Mouse (Mus musculus): ENCODE measurements around the gene Celsr1. TPM values are rescaled to one million over a fixed set of nuclear protein-coding genes. Genes with fewer than 3 reads are reported as not detected.
"Not testable (repeated sequence)": the region's sequence is repeated elsewhere in the genome, so short reads cannot be mapped to it uniquely, and the experiment has no call there.

The Celsr1 gene
- polyA plus RNA-seq, 1 experiment from 2014 or later: 2.2 TPM

- DNase-seq (ENCODE audit: low spot score): no peak
- no peak overlapping the region for H3K4me2 ChIP-seq (ENCODE audit: low read length)
- no peaks in the 10 kb centered on the region for H3K4me1 ChIP-seq (replicated peaks; ENCODE audit: control insufficient read depth, insufficient read depth, low read length)
- no peak overlapping the region for H3K4me3 ChIP-seq (ENCODE audit: low read depth, low read length)
- peaks cover 73% of the 10 kb centered on the region for H3K36me3 ChIP-seq (ENCODE audit: control insufficient read depth, insufficient read depth, low read length)
- WGBS: 88% methylated on average over 10 of the region's 10 CpGs
- H3K9ac ChIP-seq (ENCODE audit: low read length): no peak overlapping the region
- H3K9me3 ChIP-seq (ENCODE audit: control insufficient read depth, low read length): no peaks in the 10 kb centered on the region
- no peaks in the 10 kb centered on the region for H3K27me3 ChIP-seq (replicated peaks; ENCODE audit: control insufficient read depth, insufficient read depth, low read length)
- ATAC-seq (replicated peaks; ENCODE audit: low FRiP score, low TSS enrichment, low read depth): no peak
- H3K27ac ChIP-seq (ENCODE audit: low read depth): no peak overlapping the region
These were observed 141.6 kb downstream of the Celsr1 start for GRCm38 (mm10) chr15:85891971-85892370.

GRCm38 (mm10) chr15:85889235-85889634 lies 144.3 kb downstream of the Celsr1 start:
- H3K36me3 ChIP-seq (ENCODE audit: control insufficient read depth, insufficient read depth, low read length): peaks cover 71% of the 10 kb centered on the region
- no peak overlapping the region for H3K4me3 ChIP-seq (ENCODE audit: low read depth, low read length)
- WGBS: 89% methylated on average over 4 of the region's 4 CpGs
- no peaks in the 10 kb centered on the region for H3K4me1 ChIP-seq (replicated peaks; ENCODE audit: control insufficient read depth, insufficient read depth, low read length)
- no peaks in the 10 kb centered on the region for H3K9me3 ChIP-seq (ENCODE audit: control insufficient read depth, low read length)
- no peaks in the 10 kb centered on the region for H3K27me3 ChIP-seq (replicated peaks; ENCODE audit: control insufficient read depth, insufficient read depth, low read length)
- H3K4me2 ChIP-seq (ENCODE audit: low read length): no peak overlapping the region
- no peak overlapping the region for H3K27ac ChIP-seq (ENCODE audit: low read depth)
- DNase-seq (ENCODE audit: low spot score) (no peak), ATAC-seq (replicated peaks; ENCODE audit: low FRiP score, low TSS enrichment, low read depth) (no peak)
- no peak overlapping the region for H3K9ac ChIP-seq (ENCODE audit: low read length)

- ATAC-seq (replicated peaks; ENCODE audit: low FRiP score, low TSS enrichment, low read depth): no peak
- H3K36me3 ChIP-seq (ENCODE audit: control insufficient read depth, insufficient read depth, low read length): peaks cover 47% of the 10 kb centered on the region
- H3K4me2 ChIP-seq (ENCODE audit: low read length): no peak overlapping the region
- WGBS: 82% methylated on average over 5 of the region's 5 CpGs
- DNase-seq (ENCODE audit: low spot score): no peak
- no peak overlapping the region for H3K9ac ChIP-seq (ENCODE audit: low read length)
- H3K27ac ChIP-seq (ENCODE audit: low read depth): no peak overlapping the region
- H3K27me3 ChIP-seq (replicated peaks; ENCODE audit: control insufficient read depth, insufficient read depth, low read length): no peaks in the 10 kb centered on the region
- H3K4me3 ChIP-seq (ENCODE audit: low read depth, low read length): no peak overlapping the region
- no peaks in the 10 kb centered on the region; the same call in 1 of the 2 replicates for H3K4me1 ChIP-seq (replicated peaks; ENCODE audit: control insufficient read depth, insufficient read depth, low read length)
- H3K9me3 ChIP-seq (ENCODE audit: control insufficient read depth, low read length): no peaks in the 10 kb centered on the region
These were observed 148.0 kb downstream of the Celsr1 start for GRCm38 (mm10) chr15:85885606-85886005.

- DNase-seq (ENCODE audit: low spot score): no peak
- H3K27me3 ChIP-seq (replicated peaks; ENCODE audit: control insufficient read depth, insufficient read depth, low read length): no peaks in the 10 kb centered on the region
- H3K4me3 ChIP-seq (ENCODE audit: low read depth, low read length): peak overlapping the region; percentile 58
- 1% methylated on average over 18 of the region's 18 CpGs for WGBS
- H3K9me3 ChIP-seq (ENCODE audit: control insufficient read depth, low read length): no peaks in the 10 kb centered on the region
- peak overlapping the region; percentile 75 for H3K4me2 ChIP-seq (ENCODE audit: low read length)
- peak overlapping the region; percentile 72 for H3K27ac ChIP-seq (ENCODE audit: low read depth)
- peaks cover 37% of the 10 kb centered on the region for H3K36me3 ChIP-seq (ENCODE audit: control insufficient read depth, insufficient read depth, low read length)
- H3K9ac ChIP-seq (ENCODE audit: low read length): peak overlapping the region; percentile 87
- ATAC-seq (replicated peaks; ENCODE audit: low FRiP score, low TSS enrichment, low read depth): peak; percentile 45
- H3K4me1 ChIP-seq (replicated peaks; ENCODE audit: control insufficient read depth, insufficient read depth, low read length): peaks cover 6% of the 10 kb centered on the region
These were observed 154.1 kb downstream of the Celsr1 start for GRCm38 (mm10) chr15:85879498-85879895.

- Histone ChIP-seq H3K4me3 (ENCODE audit: low read depth, low read length) (peak within 1 kb of the TSS; percentile 58), H3K9ac (ENCODE audit: low read length) (peak within 1 kb of the TSS; percentile 87), H3K4me1 (replicated peaks; ENCODE audit: control insufficient read depth, insufficient read depth, low read length) (peaks cover 6% of the 10 kb centered on the region), H3K27ac (ENCODE audit: low read depth) (peak within 1 kb of the TSS; percentile 72), H3K9me3 (ENCODE audit: control insufficient read depth, low read length) (no peaks in the 10 kb centered on the region), H3K36me3 (ENCODE audit: control insufficient read depth, insufficient read depth, low read length) (peaks cover 39% of the 10 kb centered on the region), H3K27me3 (replicated peaks; ENCODE audit: control insufficient read depth, insufficient read depth, low read length) (no peaks in the 10 kb centered on the region), H3K4me2 (ENCODE audit: low read length) (peak within 1 kb of the TSS; percentile 75)
- 2% methylated on average over 50 of the region's 50 CpGs for WGBS
- DNase-seq (ENCODE audit: low spot score): peak; percentile 96
- peak; percentile 93 for ATAC-seq (replicated peaks; ENCODE audit: low FRiP score, low TSS enrichment, low read depth)
These were observed 154.6 kb downstream of the Celsr1 start, which contains the start of gene Trmu for GRCm38 (mm10) chr15:85878848-85879497. TSS of gene Trmu (plus strand) at chr15:85879312.

- Histone ChIP-seq H3K27me3 (replicated peaks; ENCODE audit: control insufficient read depth, insufficient read depth, low read length) (no peaks in the 10 kb centered on the region), H3K4me1 (replicated peaks; ENCODE audit: control insufficient read depth, insufficient read depth, low read length) (peaks cover 6% of the 10 kb centered on the region), H3K27ac (ENCODE audit: low read depth) (no peak overlapping the region), H3K9ac (ENCODE audit: low read length) (no peak overlapping the region), H3K4me3 (ENCODE audit: low read depth, low read length) (no peak overlapping the region), H3K4me2 (ENCODE audit: low read length) (no peak overlapping the region), H3K9me3 (ENCODE audit: control insufficient read depth, low read length) (no peaks in the 10 kb centered on the region), H3K36me3 (ENCODE audit: control insufficient read depth, insufficient read depth, low read length) (peaks cover 43% of the 10 kb centered on the region)
- 96% methylated on average over 7 of the region's 7 CpGs for WGBS
- ATAC-seq (replicated peaks; ENCODE audit: low FRiP score, low TSS enrichment, low read depth) (no peak), DNase-seq (ENCODE audit: low spot score) (no peak)
These were observed 156.2 kb downstream of the Celsr1 start for GRCm38 (mm10) chr15:85877336-85877735.

GRCm38 (mm10) chr15:85867696-85868095 lies 165.9 kb downstream of the Celsr1 start:
- H3K27ac ChIP-seq (ENCODE audit: low read depth): no peak overlapping the region
- no peaks in the 10 kb centered on the region for H3K4me1 ChIP-seq (replicated peaks; ENCODE audit: control insufficient read depth, insufficient read depth, low read length)
- no peak overlapping the region for H3K4me2 ChIP-seq (ENCODE audit: low read length)
- WGBS: 45% methylated on average over 6 of the region's 6 CpGs
- no peaks in the 10 kb centered on the region for H3K9me3 ChIP-seq (ENCODE audit: control insufficient read depth, low read length)
- H3K4me3 ChIP-seq (ENCODE audit: low read depth, low read length): no peak overlapping the region
- H3K9ac ChIP-seq (ENCODE audit: low read length): no peak overlapping the region
- no peaks in the 10 kb centered on the region for H3K27me3 ChIP-seq (replicated peaks; ENCODE audit: control insufficient read depth, insufficient read depth, low read length)
- peaks cover 86% of the 10 kb centered on the region for H3K36me3 ChIP-seq (ENCODE audit: control insufficient read depth, insufficient read depth, low read length)
- peak; percentile 79 for DNase-seq (ENCODE audit: low spot score)
- ATAC-seq (replicated peaks; ENCODE audit: low FRiP score, low TSS enrichment, low read depth): 0 out of 2 replicates have a peak, but pooled peaks have one; percentile 21

GRCm38 (mm10) chr15:85865913-85866312 lies 167.7 kb downstream of the Celsr1 start:
- H3K9ac ChIP-seq (ENCODE audit: low read length); H3K27me3 ChIP-seq (replicated peaks; ENCODE audit: control insufficient read depth, insufficient read depth, low read length); H3K4me2 ChIP-seq (ENCODE audit: low read length); DNase-seq (ENCODE audit: low spot score); H3K4me3 ChIP-seq (ENCODE audit: low read depth, low read length); H3K4me1 ChIP-seq (replicated peaks; ENCODE audit: control insufficient read depth, insufficient read depth, low read length); ATAC-seq (replicated peaks; ENCODE audit: low FRiP score, low TSS enrichment, low read depth); H3K9me3 ChIP-seq (ENCODE audit: control insufficient read depth, low read length); H3K27ac ChIP-seq (ENCODE audit: low read depth): not testable (repeated sequence)
- WGBS: 94% methylated on average over 7 of the region's 7 CpGs
- peaks cover 84% of the 10 kb centered on the region for H3K36me3 ChIP-seq (ENCODE audit: control insufficient read depth, insufficient read depth, low read length)

GRCm38 (mm10) chr15:85859490-85860031 lies 174.0 kb downstream of the Celsr1 start, which contains the start of gene Gtse1:
TSS of gene Gtse1 (plus strand) at chr15:85859745.
- Histone ChIP-seq H3K27ac (ENCODE audit: low read depth) (peak within 1 kb of the TSS; percentile 5; the same call in 1 of the 2 replicates), H3K36me3 (ENCODE audit: control insufficient read depth, insufficient read depth, low read length) (peaks cover 34% of the 10 kb centered on the region), H3K4me1 (replicated peaks; ENCODE audit: control insufficient read depth, insufficient read depth, low read length) (peaks cover 16% of the 10 kb centered on the region), H3K9ac (ENCODE audit: low read length) (peak within 1 kb of the TSS; percentile 65), H3K4me2 (ENCODE audit: low read length) (peak within 1 kb of the TSS; percentile 77), H3K27me3 (replicated peaks; ENCODE audit: control insufficient read depth, insufficient read depth, low read length) (no peaks in the 10 kb centered on the region), H3K9me3 (ENCODE audit: control insufficient read depth, low read length) (no peaks in the 10 kb centered on the region), H3K4me3 (ENCODE audit: low read depth, low read length) (peak within 1 kb of the TSS; percentile 71)
- ATAC-seq (replicated peaks; ENCODE audit: low FRiP score, low TSS enrichment, low read depth) (peak; percentile 96), DNase-seq (ENCODE audit: low spot score) (peak; percentile 93)
- WGBS: under 1% methylated on average over 42 of the region's 42 CpGs
